Mouse (Mus musculus): ENCODE measurements around the gene Mctp1. TPM values are rescaled to one million over a fixed set of nuclear protein-coding genes. Genes with fewer than 3 reads are reported as not detected.
A peak's percentile ranks its signal among the peaks of the same experiment; 100 is the strongest.

The Mctp1 gene
- total RNA-seq, 2 experiments from 2014 or later: 58.4 to 59.2 TPM

GRCm38 (mm10) chr13:76592908-76593307, 208.6 kb downstream of the Mctp1 start:
- ATAC-seq (ENCODE audit: poor library complexity, severe bottlenecking): peak; percentile 20; the same call in 1 of the 2 replicates

DNA sequence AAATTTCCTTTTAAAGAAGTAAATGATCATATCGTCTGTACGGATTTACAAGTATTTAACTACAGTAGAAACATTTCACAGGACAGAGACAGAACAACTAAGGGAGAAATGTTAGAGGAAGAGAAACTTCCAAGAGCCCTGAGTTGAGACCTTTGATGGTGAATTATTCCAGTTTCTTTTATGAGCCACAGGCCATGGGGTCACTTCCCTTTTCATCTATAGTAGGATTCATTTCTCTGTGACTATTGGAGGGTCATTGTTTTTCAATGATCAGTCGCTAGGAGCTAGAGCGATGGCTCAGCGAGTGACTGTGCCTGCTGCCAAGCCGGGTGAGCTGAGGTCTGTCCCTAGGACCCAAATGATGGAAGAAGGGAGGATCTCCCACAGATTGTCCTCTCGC, 212.7 kb downstream of the Mctp1 start:
- peak; percentile 87 for ATAC-seq (ENCODE audit: poor library complexity, severe bottlenecking)

- ATAC-seq (ENCODE audit: poor library complexity, severe bottlenecking): 0 out of 2 replicates have a peak, but pooled peaks have one; percentile 21
Observed at GRCm38 (mm10) chr13:76609425-76609824, 225.1 kb downstream of the Mctp1 start.

DNA sequence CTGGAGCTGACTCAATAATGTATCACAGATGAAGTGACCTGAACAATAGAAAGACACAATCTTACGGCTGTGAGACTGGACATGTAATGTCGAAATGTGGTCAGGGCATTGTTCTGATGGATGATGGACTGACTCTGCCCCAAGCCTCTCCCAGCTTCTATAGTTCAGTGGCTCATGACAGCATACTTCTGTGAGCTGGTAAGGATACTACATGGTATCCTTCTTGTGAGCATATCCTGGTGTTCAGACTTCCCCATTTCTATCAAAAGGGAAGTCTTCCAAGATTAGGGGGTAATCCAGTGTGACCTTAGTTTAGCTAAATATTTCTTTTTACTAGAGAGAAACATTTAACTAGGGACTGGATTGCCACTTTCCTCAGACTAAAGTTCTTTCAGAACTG, 227.2 kb downstream of the Mctp1 start:
- ATAC-seq (ENCODE audit: poor library complexity, severe bottlenecking): peak; percentile 38; the same call in 1 of the 2 replicates

DNA sequence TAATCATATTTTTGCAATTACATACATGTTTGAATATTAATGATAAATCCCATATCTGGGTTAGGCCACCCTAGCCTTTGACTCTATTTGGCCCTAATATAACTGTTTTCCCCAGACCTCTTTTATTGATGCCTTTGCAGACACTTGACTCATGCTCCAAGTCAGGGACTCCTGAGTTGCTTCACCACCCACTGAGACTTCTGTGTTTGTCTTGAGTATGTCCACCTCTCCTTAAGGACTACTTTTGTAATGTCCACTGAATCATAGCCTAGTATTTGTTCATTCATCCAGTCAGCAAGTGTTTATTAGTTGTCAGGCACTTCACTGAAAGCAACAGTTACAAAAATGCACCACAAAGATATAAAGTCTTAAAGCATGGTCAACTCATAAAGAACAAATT, 235.8 kb downstream of the Mctp1 start:
- ATAC-seq (ENCODE audit: poor library complexity, severe bottlenecking): peak; percentile 52

GRCm38 (mm10) chr13:76620525-76620924, 236.2 kb downstream of the Mctp1 start:
- peak; percentile 97 for ATAC-seq (ENCODE audit: poor library complexity, severe bottlenecking)

DNA sequence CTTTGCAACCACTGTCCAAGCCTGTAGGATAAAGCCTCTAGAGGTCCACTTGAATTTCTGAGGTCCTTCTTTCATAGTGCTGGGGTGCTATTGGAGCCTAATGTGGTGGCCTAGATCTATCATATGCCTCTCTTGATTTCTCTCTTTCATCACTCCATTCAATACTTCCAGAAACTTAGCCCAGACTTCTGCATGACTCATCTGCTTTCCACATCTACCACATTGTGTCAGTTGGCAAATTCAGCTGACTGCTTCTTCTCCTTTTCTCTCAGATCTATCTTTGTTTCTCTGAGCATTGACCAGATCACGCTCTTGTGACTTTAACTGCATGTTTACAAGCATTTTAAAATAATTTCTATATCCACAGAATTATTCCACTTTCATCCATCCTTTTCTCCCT, 249.4 kb downstream of the Mctp1 start:
- ATAC-seq (ENCODE audit: poor library complexity, severe bottlenecking): peak; percentile 97

DNA sequence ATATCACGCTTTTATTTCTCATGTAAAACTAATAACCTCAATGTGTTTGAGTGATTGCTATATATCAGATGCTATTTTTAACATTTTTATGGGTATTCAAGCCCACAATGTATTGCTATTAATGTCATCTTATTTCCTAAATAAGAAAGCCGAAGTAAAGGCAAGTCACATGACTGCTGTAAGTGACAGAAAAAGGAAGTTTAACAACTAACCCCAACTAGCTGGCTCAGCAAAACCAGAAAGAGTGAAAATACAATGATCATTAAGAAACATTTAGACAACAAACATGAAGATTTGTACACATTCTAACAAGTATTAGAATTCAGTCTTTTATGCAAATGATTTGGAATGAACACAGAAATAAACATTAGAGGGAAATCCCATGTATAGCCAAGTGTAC, 253.9 kb downstream of the Mctp1 start:
- peak; percentile 47 for ATAC-seq (ENCODE audit: poor library complexity, severe bottlenecking)

DNA sequence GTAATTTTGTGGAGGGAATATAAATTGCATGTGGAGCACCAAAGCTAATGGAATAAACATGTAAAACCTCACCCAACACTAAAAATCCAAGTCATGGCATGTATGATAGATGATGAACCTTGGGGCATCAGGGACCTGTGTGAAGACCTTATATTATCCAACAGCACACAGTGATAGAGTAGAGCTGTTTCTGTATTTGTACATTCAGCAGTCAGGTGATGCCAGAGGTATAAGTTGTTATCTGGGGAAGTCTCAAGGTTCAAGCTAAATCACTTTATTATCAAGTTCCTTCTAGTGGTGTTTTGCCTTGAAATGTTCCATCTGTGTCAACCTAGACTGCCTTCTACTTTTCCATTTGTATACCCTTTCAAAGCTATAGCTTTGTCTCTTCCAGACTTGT, 275.2 kb downstream of the Mctp1 start:
- ATAC-seq (ENCODE audit: poor library complexity, severe bottlenecking): no peak

GRCm38 (mm10) chr13:76681286-76681685, 297.0 kb downstream of the Mctp1 start:
- ATAC-seq (ENCODE audit: poor library complexity, severe bottlenecking): peak; percentile 90

DNA sequence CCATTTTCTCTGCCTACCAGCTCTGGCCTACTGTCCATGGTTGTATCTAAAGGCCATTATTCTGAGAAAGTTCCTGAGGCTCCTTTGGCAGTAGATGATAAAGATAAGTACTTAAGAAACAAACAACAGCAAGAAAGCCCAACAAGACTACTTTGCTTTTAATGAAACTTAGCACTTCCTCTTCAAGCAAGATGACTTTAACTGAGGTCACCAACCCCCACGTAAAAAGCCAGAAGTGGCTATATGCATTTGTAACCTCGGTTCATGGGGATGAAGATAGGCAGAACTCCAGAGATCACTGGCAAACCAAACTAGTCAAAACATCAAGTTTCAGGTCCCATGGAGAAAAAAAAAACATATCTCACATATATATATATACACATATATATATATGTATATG, 305.0 kb downstream of the Mctp1 start:
- peak; percentile 62 for ATAC-seq (ENCODE audit: poor library complexity, severe bottlenecking)

GRCm38 (mm10) chr13:76690143-76690542, 305.8 kb downstream of the Mctp1 start:
- peak; percentile 66 for ATAC-seq (ENCODE audit: poor library complexity, severe bottlenecking)

- ATAC-seq (ENCODE audit: poor library complexity, severe bottlenecking): no peak
Observed at GRCm38 (mm10) chr13:76690697-76691096, 306.4 kb downstream of the Mctp1 start.

DNA sequence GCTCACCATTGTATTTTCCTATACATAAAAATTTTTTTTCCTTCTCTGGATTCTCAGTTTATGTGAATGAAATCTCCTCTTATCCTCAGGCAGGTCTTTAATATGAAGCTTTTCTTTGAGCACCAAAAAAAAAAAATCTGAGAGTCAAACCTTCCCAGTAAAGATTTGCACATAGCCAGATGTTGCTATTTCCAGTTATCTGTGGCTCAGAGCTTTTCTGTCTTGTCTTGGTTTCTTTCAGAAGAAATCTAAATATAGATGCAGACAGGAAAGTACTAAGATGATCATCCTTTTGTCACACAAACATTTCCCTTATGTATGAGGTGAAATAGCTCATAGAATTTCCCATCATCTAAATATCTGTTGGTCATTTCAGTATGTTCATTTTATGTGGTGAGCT, 349.7 kb downstream of the Mctp1 start:
- ATAC-seq (ENCODE audit: poor library complexity, severe bottlenecking): no peak

GRCm38 (mm10) chr13:76750663-76751429, 366.5 kb downstream of the Mctp1 start:
- peak; percentile 93 for ATAC-seq (ENCODE audit: poor library complexity, severe bottlenecking)

DNA sequence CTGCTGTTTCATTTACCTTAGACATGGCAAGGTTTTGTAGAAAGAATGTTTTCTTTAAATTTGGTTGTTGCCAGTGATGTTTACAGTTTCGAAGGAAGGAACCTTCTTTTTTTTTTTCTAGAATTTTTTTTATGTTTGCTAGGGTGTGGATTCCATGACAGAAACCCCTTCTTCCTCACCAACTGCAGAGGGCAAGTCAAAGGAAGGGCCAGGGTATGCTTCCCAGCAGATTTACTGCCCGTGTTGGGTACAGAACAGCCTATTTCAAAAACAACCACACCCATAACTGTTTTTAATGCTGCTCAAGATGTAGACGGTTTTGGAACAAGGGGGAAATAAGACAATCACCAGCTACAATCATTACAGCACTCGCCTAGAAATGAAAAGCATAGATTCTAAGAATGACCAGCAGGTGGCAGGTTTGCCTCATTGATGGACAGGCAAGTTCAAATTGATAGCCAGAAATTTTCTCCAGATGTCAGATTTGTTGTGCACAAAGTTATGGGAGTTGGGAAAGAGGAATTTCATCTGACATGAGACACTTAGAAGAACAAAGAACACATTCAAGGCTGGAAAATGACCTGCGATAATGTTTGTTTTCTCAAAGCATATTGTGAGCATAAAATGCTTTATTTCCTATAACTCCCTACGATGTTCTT, 375.6 kb downstream of the Mctp1 start:
- peak; percentile 57; the same call in 1 of the 2 replicates for ATAC-seq (ENCODE audit: poor library complexity, severe bottlenecking)

GRCm38 (mm10) chr13:76799662-76800061, 415.3 kb downstream of the Mctp1 start:
- ATAC-seq (ENCODE audit: poor library complexity, severe bottlenecking): no peak

DNA sequence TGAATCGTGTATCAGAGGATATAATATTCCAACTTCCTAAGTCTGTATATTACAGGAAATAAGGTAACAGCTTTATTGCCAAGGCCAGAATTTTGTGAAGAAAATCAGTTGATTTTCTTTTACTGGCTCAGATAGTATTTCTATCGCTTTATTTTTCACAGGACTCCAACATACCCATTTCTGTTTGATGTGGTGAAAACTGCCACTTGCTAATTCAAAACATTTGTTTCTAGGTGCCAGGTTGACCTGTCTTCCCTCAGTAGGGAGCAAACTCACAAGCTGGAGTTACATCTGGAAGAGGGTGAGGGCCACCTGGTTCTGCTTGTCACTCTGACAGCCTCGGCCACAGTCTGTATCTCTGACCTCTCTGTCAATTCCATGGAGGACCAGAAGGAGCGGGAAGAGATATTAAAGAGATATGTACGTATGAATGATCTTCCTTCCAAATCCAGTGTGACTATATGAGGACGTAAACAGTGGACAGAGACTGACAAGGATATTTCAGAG, 416.8 kb downstream of the Mctp1 start:
- ATAC-seq (ENCODE audit: poor library complexity, severe bottlenecking): no peak

GRCm38 (mm10) chr13:76802051-76802728, 417.9 kb downstream of the Mctp1 start:
- ATAC-seq (ENCODE audit: poor library complexity, severe bottlenecking): no peak

DNA sequence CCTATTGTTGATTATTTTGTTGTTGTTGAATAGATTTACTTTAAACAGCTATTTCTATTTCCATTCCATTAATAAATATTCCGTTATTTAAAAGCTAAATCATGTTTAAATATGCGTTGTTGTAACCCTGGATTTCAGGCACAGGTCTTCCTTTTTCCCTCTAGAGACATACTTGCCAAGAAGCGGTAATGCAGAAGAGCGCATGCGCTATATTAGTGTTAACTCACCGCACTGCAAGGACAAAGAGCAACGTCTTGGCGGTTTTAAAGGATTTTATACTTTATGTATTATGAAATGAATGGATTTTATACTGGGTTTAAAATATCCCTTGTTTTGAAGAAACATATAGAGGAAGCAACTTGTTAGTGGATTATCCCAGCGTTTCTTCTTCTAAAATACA, 418.6 kb downstream of the Mctp1 start:
- ATAC-seq (ENCODE audit: poor library complexity, severe bottlenecking): no peak

DNA sequence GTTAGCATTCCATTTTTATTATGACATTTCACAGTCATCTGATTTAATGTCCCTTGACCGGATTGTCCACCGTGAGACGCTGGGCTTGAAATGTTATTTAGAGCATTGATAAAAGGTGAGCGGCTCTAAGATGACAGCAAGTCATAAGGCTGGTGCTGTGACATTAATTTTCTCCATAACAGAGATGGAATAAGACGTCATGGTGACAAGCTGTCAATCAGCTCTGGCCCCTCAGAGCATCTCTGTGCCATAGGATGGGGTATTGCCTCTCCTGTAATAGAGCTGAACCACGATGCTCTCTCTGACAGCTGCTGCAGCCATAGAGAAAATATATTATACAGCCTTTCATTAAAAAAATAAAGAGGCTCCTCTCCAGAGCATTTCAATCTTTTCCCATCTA, 419.5 kb downstream of the Mctp1 start:
- ATAC-seq (ENCODE audit: poor library complexity, severe bottlenecking): no peak
